Mouse (Mus musculus) kidney, embryonic 14.5 days (tissue): ENCODE data around the gene Gm20509. TPM values are rescaled to one million over a fixed set of nuclear protein-coding genes. Genes with fewer than 3 reads are reported as not detected.

Experiments used
- ATAC-seq: fragments of 200-750 bp; cut with Nextera tagmentation; 2 replicates; pipeline ENCODE4 v1.8.0; 2017; ENCODE audit warnings: moderate number of reproducible peaks, mild to moderate bottlenecking, moderate TSS enrichment, moderate library complexity; ENCODE audit not compliant: low FRiP score, low TSS enrichment
- H3K27ac ChIP-seq: fragments of 300-500 bp; sonication (generic); 2 replicates; pipeline ENCODE4 v1.5.1; 2014; ENCODE audit warnings: low read depth, mild to moderate bottlenecking, low read length, moderate library complexity, mixed read lengths
- H3K27me3 ChIP-seq: fragments of 300-500 bp; sonication (generic); 2 replicates; pipeline ENCODE4 v1.6.1; 2014; ENCODE audit warnings: mild to moderate bottlenecking, low read length; ENCODE audit not compliant: control insufficient read depth, insufficient read depth
- H3K36me3 ChIP-seq: fragments of 300-500 bp; sonication (generic); 2 replicates; pipeline ENCODE4 v1.6.1; 2014; ENCODE audit warnings: low read length, mixed read lengths; ENCODE audit not compliant: control insufficient read depth, insufficient read depth
- H3K4me1 ChIP-seq: fragments of 300-500 bp; sonication (generic); 2 replicates; pipeline ENCODE4 v1.6.1; 2014; ENCODE audit warnings: low read length, mixed read lengths; ENCODE audit not compliant: control insufficient read depth, insufficient read depth
- H3K4me2 ChIP-seq: fragments of 300-500 bp; sonication (generic); replicated peaks from 2 replicates; pipeline ENCODE4 v1.6.1; 2014; ENCODE audit warnings: low read depth, mild to moderate bottlenecking, low read length
- H3K4me3 ChIP-seq: fragments of 300-500 bp; sonication (generic); 2 replicates; pipeline ENCODE4 v1.5.1; 2014; ENCODE audit warnings: mild to moderate bottlenecking, low read length
- H3K9ac ChIP-seq: fragments of 300-500 bp; sonication (generic); 2 replicates; pipeline ENCODE4 v1.6.1; 2014; ENCODE audit warnings: low read depth, mild to moderate bottlenecking, low read length, moderate library complexity
- H3K9me3 ChIP-seq: fragments of 300-500 bp; sonication (generic); 2 replicates; pipeline ENCODE4 v1.6.1; 2016; ENCODE audit warnings: low read length; ENCODE audit not compliant: control insufficient read depth
- WGBS: fragments of 180-500 bp; shearing (Covaris S2); extraction: QIAGEN DNeasy Blood & Tissue Kit; methylation state at CpG from one replicate; pipeline ENCODE4 v1.1.7; 2014; 5-methylcytosine and 5-hydroxymethylcytosine counted together
- polyA plus RNA-seq: library from polyadenylated mRNA; unstranded; fragments of >200 nt; fragmentation: Nextera tagmentation; extraction: Ambion mirVana; gene quantifications from 2 replicates; pipeline ENCODE4 v1.2.1, GENCODE M21; 2014

The Gm20509 gene
- polyA plus RNA-seq, 1 experiment from 2014 or later, result not detected

DNA sequence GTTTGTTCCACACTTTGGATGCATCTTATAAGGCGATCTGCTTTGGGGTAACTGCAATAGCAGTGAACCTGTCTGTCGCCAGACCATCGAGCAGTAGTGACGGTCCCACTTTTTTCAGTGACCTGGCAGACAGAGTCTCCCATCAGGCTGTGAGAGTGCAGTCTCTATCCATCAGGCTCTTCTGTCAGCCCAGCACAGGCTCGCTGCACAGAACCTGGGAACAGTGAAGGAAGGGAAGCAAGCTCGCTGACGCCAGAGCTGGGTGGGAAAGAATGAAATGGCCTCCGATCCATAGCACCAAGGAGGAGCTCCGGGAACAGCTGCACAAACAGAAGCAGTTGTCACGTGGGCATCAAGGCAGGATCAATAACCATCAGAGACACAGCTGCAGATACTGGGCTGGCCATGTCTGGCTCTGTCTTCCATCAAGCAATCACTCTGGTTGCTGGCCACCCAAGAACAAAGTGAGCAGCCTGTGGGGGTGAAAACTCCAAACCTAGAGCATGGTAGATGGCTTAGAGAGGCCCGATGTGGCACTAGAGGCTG is 35.1 kb downstream of the Gm20509 start:
- Histone ChIP-seq H3K9ac (no peak overlapping the region), H3K4me1 (no peaks in the 10 kb centered on the region), H3K27me3 (no peaks in the 10 kb centered on the region), H3K9me3 (peaks cover 3% of the 10 kb centered on the region; the same call in 1 of the 2 replicates), H3K36me3 (no peaks in the 10 kb centered on the region), H3K27ac (no peak overlapping the region), H3K4me3 (no peak overlapping the region), H3K4me2 (no peak overlapping the region)
- 45% methylated on average over 11 of the region's 11 CpGs for WGBS
- peak; percentile 52; the same call in 1 of the 2 replicates for ATAC-seq

DNA sequence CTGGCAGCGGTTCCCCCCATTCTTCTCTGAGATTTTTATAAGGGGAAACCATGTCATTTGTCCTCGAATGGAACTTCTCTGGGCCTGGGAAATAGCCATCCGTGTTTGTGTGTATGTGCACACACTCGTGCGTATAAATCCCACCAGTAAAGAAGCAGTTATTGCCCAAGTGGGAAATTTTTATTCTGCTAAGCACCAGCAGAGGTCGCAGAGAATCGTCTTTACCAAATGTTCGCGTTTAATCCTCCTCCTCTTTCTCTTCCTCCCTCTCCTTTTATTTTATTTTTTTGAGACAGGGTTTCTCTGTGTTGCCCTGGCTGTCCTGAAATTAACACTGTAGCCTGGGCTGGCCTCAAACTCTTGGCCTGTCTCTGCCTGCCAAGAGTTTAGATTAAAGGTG is 52.1 kb downstream of the Gm20509 start:
- H3K27ac ChIP-seq, result no peak overlapping the region
- no peak overlapping the region for H3K4me2 ChIP-seq
- ATAC-seq, result no peak
- H3K9ac ChIP-seq, result no peak overlapping the region
- H3K9me3 ChIP-seq, result no peaks in the 10 kb centered on the region
- H3K4me3 ChIP-seq, result no peak overlapping the region
- H3K27me3 ChIP-seq, result no peaks in the 10 kb centered on the region
- no peaks in the 10 kb centered on the region for H3K36me3 ChIP-seq
- H3K4me1 ChIP-seq, result no peaks in the 10 kb centered on the region
- WGBS, result 61% methylated on average over 9 of the region's 9 CpGs

DNA sequence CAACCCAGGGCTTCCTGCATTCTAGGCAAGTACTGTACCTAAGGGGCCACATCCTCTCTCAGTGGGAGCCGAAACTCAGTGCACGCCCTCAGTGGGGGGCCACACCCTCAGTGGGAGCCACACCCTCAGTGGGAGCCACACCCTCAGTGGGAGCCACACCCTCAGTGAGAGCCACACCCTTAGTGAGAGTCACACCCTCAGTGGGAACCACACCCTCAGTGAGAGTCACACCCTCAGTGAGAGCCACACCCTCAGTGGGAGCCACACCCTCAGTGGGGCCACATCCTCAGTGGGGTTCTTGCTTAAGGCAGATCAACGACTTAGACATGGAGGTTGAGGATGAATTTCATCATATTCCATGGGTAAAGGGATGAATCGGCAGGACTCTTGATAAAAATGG is 55.7 kb downstream of the Gm20509 start:
- no peak for ATAC-seq
- no peaks in the 10 kb centered on the region for H3K4me1 ChIP-seq
- WGBS, result 94% methylated on average over 4 of the region's 4 CpGs

DNA sequence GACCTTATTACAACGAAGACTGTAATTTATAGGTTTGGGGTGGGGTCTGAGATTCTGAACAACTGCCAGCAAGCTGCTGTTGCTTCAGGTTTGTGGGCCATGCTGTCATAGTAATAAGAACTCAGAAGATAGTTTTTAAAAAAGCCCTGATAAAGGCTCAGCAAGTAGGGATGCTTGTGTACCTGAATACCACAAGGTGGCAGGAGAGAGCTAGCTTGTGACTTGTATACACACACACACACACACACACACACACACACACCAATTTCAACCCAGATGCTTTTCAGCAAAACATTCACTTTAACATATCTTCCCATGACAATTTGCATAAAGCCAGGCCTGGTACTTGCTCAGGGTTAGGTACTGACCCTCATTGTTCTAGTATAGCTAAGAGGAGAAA is 57.0 kb downstream of the Gm20509 start:
- Histone ChIP-seq H3K27ac (no peak overlapping the region), H3K27me3 (no peaks in the 10 kb centered on the region), H3K9me3 (no peaks in the 10 kb centered on the region), H3K36me3 (no peaks in the 10 kb centered on the region), H3K4me1 (no peaks in the 10 kb centered on the region), H3K9ac (no peak overlapping the region), H3K4me3 (no peak overlapping the region), H3K4me2 (no peak overlapping the region)
- 39% methylated on average over 1 of the region's 1 CpGs for WGBS
- no peak for ATAC-seq

More for the DNA sequence above, 55.7 kb downstream of the Gm20509 start:
- H3K9me3 ChIP-seq, result no peaks in the 10 kb centered on the region
- H3K27me3 ChIP-seq, result no peaks in the 10 kb centered on the region
- no peak overlapping the region for H3K4me3 ChIP-seq
- no peak overlapping the region for H3K27ac ChIP-seq
- H3K9ac ChIP-seq, result no peak overlapping the region
- no peaks in the 10 kb centered on the region for H3K36me3 ChIP-seq
- no peak overlapping the region for H3K4me2 ChIP-seq

DNA sequence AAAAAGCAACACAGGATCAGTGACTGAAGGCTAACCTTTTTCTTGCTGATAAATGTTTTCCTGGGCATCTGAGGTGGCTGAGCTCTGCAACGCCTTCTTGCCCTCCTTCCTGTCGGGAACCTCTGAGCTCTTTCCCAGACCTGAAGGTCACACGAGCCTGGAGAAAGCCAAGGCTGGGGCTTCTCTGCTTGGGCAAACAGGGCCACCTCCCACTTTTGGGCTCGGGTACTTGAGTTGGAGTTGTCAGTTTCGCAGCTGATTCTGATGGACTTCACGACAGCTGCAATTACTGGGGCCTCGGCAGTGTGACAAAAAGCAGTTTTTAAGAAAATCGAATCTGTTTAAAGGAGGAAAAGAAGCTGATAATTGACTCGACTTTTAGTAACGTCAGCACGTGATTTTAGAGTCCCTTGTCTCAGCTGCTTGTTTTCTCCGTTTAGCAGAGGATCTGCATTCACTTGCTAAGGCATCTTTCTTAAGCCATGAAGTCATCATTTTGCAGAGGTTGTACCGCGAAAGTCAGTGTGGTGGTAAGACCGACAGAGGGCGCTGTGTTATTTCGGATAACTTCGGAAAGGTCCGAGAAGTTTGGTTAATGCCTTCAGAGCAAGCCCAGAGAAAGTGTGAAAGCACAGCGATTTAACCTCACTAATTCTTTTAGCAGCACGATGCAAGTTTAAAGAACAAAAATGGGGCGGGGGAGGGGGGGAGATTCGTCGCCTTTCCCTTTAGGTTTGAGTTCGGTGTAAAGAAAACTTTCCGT is 60.5 kb downstream of the Gm20509 start:
- Histone ChIP-seq H3K4me2 (peak overlapping the region; percentile 46), H3K9ac (0 out of 2 replicates have a peak overlapping the region, but pooled peaks have one; percentile 34), H3K4me1 (no peaks in the 10 kb centered on the region), H3K27ac (no peak overlapping the region), H3K27me3 (no peaks in the 10 kb centered on the region), H3K4me3 (peak overlapping the region; percentile 24), H3K9me3 (no peaks in the 10 kb centered on the region), H3K36me3 (no peaks in the 10 kb centered on the region)
- ATAC-seq, result peak; percentile 87; the same call in 1 of the 2 replicates
- 17% methylated on average over 26 of the region's 26 CpGs for WGBS

DNA sequence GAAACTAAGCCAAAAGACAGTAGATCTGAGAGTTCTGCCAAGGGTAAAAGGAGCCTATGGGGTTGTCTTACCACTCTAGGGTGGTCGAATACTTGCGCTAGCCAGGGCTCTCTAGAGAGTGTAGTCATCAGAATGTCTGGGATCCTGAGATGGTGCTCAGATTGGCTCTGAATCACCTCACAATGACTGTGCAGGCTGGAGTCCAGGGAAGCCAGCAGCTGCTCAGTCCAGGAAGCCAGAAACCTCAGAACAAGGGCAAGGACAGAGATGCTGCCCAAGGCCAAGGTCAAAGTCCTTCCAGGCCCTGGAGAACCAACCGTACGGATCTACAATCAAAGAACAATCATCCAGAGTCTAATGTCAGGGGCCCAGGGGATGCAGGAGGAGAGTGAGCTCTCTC is 63.4 kb downstream of the Gm20509 start:
- no peak for ATAC-seq
- 92% methylated on average over 4 of the region's 4 CpGs for WGBS
- H3K4me3 ChIP-seq, result no peak overlapping the region
- no peak overlapping the region for H3K27ac ChIP-seq
- H3K27me3 ChIP-seq, result no peaks in the 10 kb centered on the region
- H3K4me1 ChIP-seq, result no peaks in the 10 kb centered on the region
- H3K9me3 ChIP-seq, result no peaks in the 10 kb centered on the region
- H3K9ac ChIP-seq, result no peak overlapping the region
- H3K4me2 ChIP-seq, result no peak overlapping the region
- H3K36me3 ChIP-seq, result no peaks in the 10 kb centered on the region

Other genes starting within 250 kb of the Gm20509 start
- gene Pygo1, start 176.8 kb upstream of the Gm20509 start, polyA plus RNA-seq, result 5.4 and 7.2 TPM in 2 replicates
- gene Dyx1c1, start 143.7 kb upstream of the Gm20509 start, polyA plus RNA-seq, result 1.8 and 2.1 TPM in 2 replicates
- gene Gm44503, start 143.6 kb upstream of the Gm20509 start, polyA plus RNA-seq, result not detected in 2 replicates
- gene Ccpg1os, start 117.1 kb upstream of the Gm20509 start, polyA plus RNA-seq, result 19.3 and 27.5 TPM in 2 replicates
- 17.1 and 29.7 TPM in 2 replicates for gene Ccpg1, start 117.0 kb upstream of the Gm20509 start, polyA plus RNA-seq
- 12.7 and 18.9 TPM in 2 replicates for gene Pigb, start 62.1 kb upstream of the Gm20509 start, polyA plus RNA-seq
- gene Rab27a, start 57.6 kb upstream of the Gm20509 start, polyA plus RNA-seq, result 1.2 and 1.3 TPM in 2 replicates
- gene Khdc3, start 634 bp upstream of the Gm20509 start, polyA plus RNA-seq, result 0.14 TPM in 1 of 2 replicates, not detected in the other
- 149 and 176 TPM in 2 replicates for gene Rsl24d1, start 11.0 kb downstream of the Gm20509 start, polyA plus RNA-seq